Mouse (Mus musculus) adrenal gland, postnatal 14 days (tissue): ENCODE measurements around the gene 1810024B03Rik. TPM values are rescaled to one million over a fixed set of nuclear protein-coding genes. Genes with fewer than 3 reads are reported as not detected.
"Not testable (repeated sequence)": the region's sequence is repeated elsewhere in the genome, so short reads cannot be mapped to it uniquely, and the experiment has no call there.

Source experiments
- DNase-seq: peaks from one replicate; pipeline ENCODE4 v3.0.0; 2021; ENCODE audit warnings: mixed read lengths
- long read RNA-seq, 2 experiments: library from polyadenylated mRNA; stranded (forward); transcript quantifications; one replicate each; pipeline ENCODE4 v2.0.0; 2021
- total RNA-seq: library from RNA; stranded (reverse); gene quantifications from 2 replicates; pipeline ENCODE4 v1.2.3, GENCODE M21; 2021

Gene 1810024B03Rik
- total RNA-seq: 1.4 and 1.5 TPM in 2 replicates
- long read RNA-seq, experiment 1, partial matches to known transcripts: 0 of 5 reads
- long read RNA-seq, experiment 1, other reads (novel, unspliced or antisense): 1 of 5 reads
- long read RNA-seq, experiment 2, partial matches to known transcripts: 0 of 3 reads
- long read RNA-seq, experiment 2, other reads (novel, unspliced or antisense): 0 of 3 reads

- DNase-seq: peak; percentile 96
Measured at GRCm38 (mm10) chr2:127207547-127208451, at the start of gene 1810024B03Rik, which contains the start of gene Snrnp200. Gene 1810024B03Rik (minus strand): TSS chr2:127208280. Gene Snrnp200 (plus strand): TSS chr2:127208386.

GRCm38 (mm10) chr2:127255294-127255693 is 47.2 kb upstream of the 1810024B03Rik start:
- DNase-seq: no peak

GRCm38 (mm10) chr2:127254604-127255134 is 46.6 kb upstream of the 1810024B03Rik start:
- no peak for DNase-seq

- peak; percentile 22 for DNase-seq
Measured at GRCm38 (mm10) chr2:127252787-127253186, 44.7 kb upstream of the 1810024B03Rik start.

GRCm38 (mm10) chr2:127251880-127252527 is 43.9 kb upstream of the 1810024B03Rik start:
- DNase-seq: peak; percentile 68

GRCm38 (mm10) chr2:127251457-127251856 is 43.4 kb upstream of the 1810024B03Rik start:
- no peak for DNase-seq

GRCm38 (mm10) chr2:127250291-127251008 is 42.4 kb upstream of the 1810024B03Rik start:
- no peak for DNase-seq

- DNase-seq: peak; percentile 68
Measured at GRCm38 (mm10) chr2:127248334-127249004, 40.4 kb upstream of the 1810024B03Rik start.

- peak; percentile 99 for DNase-seq
Measured at GRCm38 (mm10) chr2:127247592-127248333, 39.7 kb upstream of the 1810024B03Rik start, which contains the start of the genes Ciao1 and Tmem127. Gene Ciao1 (minus strand): TSS chr2:127247816. Gene Tmem127 (plus strand): TSS chr2:127247908.

GRCm38 (mm10) chr2:127240065-127240464 is 32.0 kb upstream of the 1810024B03Rik start:
- no peak for DNase-seq

GRCm38 (mm10) chr2:127237897-127238610 is 30.0 kb upstream of the 1810024B03Rik start:
- DNase-seq: no peak

- no peak for DNase-seq
Measured at GRCm38 (mm10) chr2:127225261-127225660, 17.2 kb upstream of the 1810024B03Rik start.

GRCm38 (mm10) chr2:127217746-127218145 is 9.7 kb upstream of the 1810024B03Rik start:
- DNase-seq: no peak

GRCm38 (mm10) chr2:127210701-127211100 is 2.6 kb upstream of the 1810024B03Rik start:
- no peak for DNase-seq

- no peak for DNase-seq
Measured at GRCm38 (mm10) chr2:127208452-127208769, 331 bp upstream of the 1810024B03Rik start.

GRCm38 (mm10) chr2:127206916-127207315 is 1.2 kb downstream of the 1810024B03Rik start:
- no peak for DNase-seq

GRCm38 (mm10) chr2:127205936-127206335 is 2.1 kb downstream of the 1810024B03Rik start:
- not testable (repeated sequence) for DNase-seq

- peak; percentile 71 for DNase-seq
Measured at GRCm38 (mm10) chr2:127204932-127205331, 3.1 kb downstream of the 1810024B03Rik start.

- DNase-seq: no peak
Measured at GRCm38 (mm10) chr2:127189574-127189973, 18.5 kb downstream of the 1810024B03Rik start.
